In genomic region chr10:69796421-69796886, GRCm38 (mm10) we compare ENCODE assay signal across 11 mouse cellular contexts.
A peak's percentile ranks its signal among the peaks of the same experiment; 100 is the strongest.
DNase-seq lines count a peak whose midpoint lies in the region; ATAC-seq lines count a peak whose summit lies in the region.
"Had no signal": no experiment of that assay in that cellular context is flagged by ENCODE, and none has a peak within 500 bp of the region (broad histone marks: within the 10 kb centered on the region; RNA-seq: fewer than 3 reads in every experiment).

No protein-coding gene starts in this region.

- H3K9ac ChIP-seq in hindbrain, embryonic 13.5 days: no peak overlapping the region
- no peak overlapping the region for H3K9ac ChIP-seq in neural tube, embryonic 14.5 days (replicated peaks; ENCODE audit: low read depth, low read length)
- H3K9ac ChIP-seq: lung, embryonic 15.5 days had no signal

- H3K27me3 ChIP-seq in hindbrain, embryonic 13.5 days: no peaks in the 10 kb centered on the region
- no peaks in the 10 kb centered on the region for H3K27me3 ChIP-seq in hindbrain, embryonic 10.5 days (ENCODE audit: insufficient read depth, poor library complexity, severe bottlenecking)
- no peaks in the 10 kb centered on the region for H3K27me3 ChIP-seq in neural tube, embryonic 14.5 days (ENCODE audit: control insufficient read depth, insufficient read depth, low read length)
- H3K27me3 ChIP-seq: lung, embryonic 15.5 days had no signal

- H3K4me1 ChIP-seq in hindbrain, embryonic 13.5 days (replicated peaks): peaks cover 30% of the 10 kb centered on the region
- H3K4me1 ChIP-seq in hindbrain, embryonic 10.5 days (replicated peaks): no peaks in the 10 kb centered on the region
- H3K4me1 ChIP-seq in neural tube, embryonic 14.5 days (ENCODE audit: control insufficient read depth, insufficient read depth, low read length): peaks cover 4% of the 10 kb centered on the region; the same call in 1 of the 2 replicates
- H3K4me1 ChIP-seq: lung, embryonic 15.5 days had no signal

- H3K36me3 ChIP-seq in hindbrain, embryonic 13.5 days: no peaks in the 10 kb centered on the region
- no peaks in the 10 kb centered on the region for H3K36me3 ChIP-seq in hindbrain, embryonic 10.5 days
- no peaks in the 10 kb centered on the region for H3K36me3 ChIP-seq in neural tube, embryonic 14.5 days (ENCODE audit: control insufficient read depth, insufficient read depth, low read length)
- H3K36me3 ChIP-seq: lung, embryonic 15.5 days had no signal

- no peak overlapping the region for H3K4me3 ChIP-seq in hindbrain, embryonic 13.5 days
- H3K4me3 ChIP-seq in hindbrain, embryonic 10.5 days: no peak overlapping the region
- H3K4me3 ChIP-seq in neural tube, embryonic 14.5 days (ENCODE audit: low read depth, low read length): no peak overlapping the region
- H3K4me3 ChIP-seq: erythroblast, embryonic 14.5 days; lung, embryonic 15.5 days had no signal

- WGBS in hindbrain, embryonic 13.5 days: 65% methylated on average over 8 of the region's 8 CpGs
- 82% methylated on average over 8 of the region's 8 CpGs for WGBS in hindbrain, embryonic 10.5 days
- WGBS in neural tube, embryonic 14.5 days: 55% methylated on average over 8 of the region's 8 CpGs

- peak overlapping the region; percentile 55 for H3K27ac ChIP-seq in hindbrain, embryonic 13.5 days
- no peak overlapping the region for H3K27ac ChIP-seq in hindbrain, embryonic 10.5 days
- H3K27ac ChIP-seq in neural tube, embryonic 14.5 days (ENCODE audit: low read depth, low read length): 0 out of 2 replicates have a peak overlapping the region, but pooled peaks have one; percentile 18
- H3K27ac ChIP-seq: lung, embryonic 15.5 days had no signal

- no peak overlapping the region for H3K4me2 ChIP-seq in hindbrain, embryonic 13.5 days
- no peak overlapping the region for H3K4me2 ChIP-seq in neural tube, embryonic 14.5 days (ENCODE audit: low read depth, low read length)
- H3K4me2 ChIP-seq: lung, embryonic 15.5 days had no signal

- DNase-seq in hindbrain, embryonic 10.5 days (ENCODE audit: low spot score): no peak
- peak; percentile 78 for DNase-seq in retina, postnatal 1 day
- DNase-seq in retina, embryonic 14.5 days (ENCODE audit: low spot score): no peak
- peak; percentile 83 to 85 for DNase-seq in cerebellum, postnatal 10 days
- no peak for DNase-seq in ovary, postnatal 10 days (ENCODE audit: low spot score)
- DNase-seq in adrenal gland, adult (ENCODE audit: inconsistent age in 2 of 2, low spot score in 1 of 2): no peak
- DNase-seq: layer of hippocampus, postnatal 36 days had no signal

- H3K9me3 ChIP-seq in hindbrain, embryonic 13.5 days: no peaks in the 10 kb centered on the region
- no peaks in the 10 kb centered on the region for H3K9me3 ChIP-seq in hindbrain, embryonic 10.5 days
- H3K9me3 ChIP-seq in neural tube, embryonic 14.5 days (ENCODE audit: control insufficient read depth, low read length): no peaks in the 10 kb centered on the region
- H3K9me3 ChIP-seq: lung, embryonic 15.5 days had no signal

- ATAC-seq in hindbrain, embryonic 13.5 days (ENCODE audit: low FRiP score): no peak
- ATAC-seq in neural tube, embryonic 14.5 days (ENCODE audit: low read depth): no peak; the same call in 1 of the 2 replicates

Comparison
In these comparisons a context has a peak if more than half of its experiments do, and no peak if none do; other contexts are left out.
1. DNase-seq: peak in retina, postnatal 1 day (single experiment) and cerebellum, postnatal 10 days (2 of 2); none in hindbrain, embryonic 10.5 days (single experiment), retina, embryonic 14.5 days (single experiment), ovary, postnatal 10 days (single experiment) and adrenal gland, adult (0 of 2).